Mouse (Mus musculus) cortical plate, adult 2 months (tissue): ENCODE data around the gene Gm49393.

Experiments used
- CTCF ChIP-seq: fragments of 200-500 bp; IDR thresholded peaks from 2 replicates; pipeline ENCODE4 v1.5.1; 2011; ENCODE audit warnings: mild to moderate bottlenecking, control low read depth, low read length; ENCODE audit not compliant: insufficient read depth; ENCODE audit errors: extremely low read depth
- POLR2A ChIP-seq: fragments of 200-500 bp; IDR thresholded peaks from 2 replicates; pipeline ENCODE4 v1.6.1; 2011; ENCODE audit warnings: mild to moderate bottlenecking, low read length, control low read depth; ENCODE audit not compliant: insufficient read depth; ENCODE audit errors: extremely low read depth

- TF ChIP-seq CTCF, result no peak
- TF ChIP-seq POLR2A, result no peak
These were observed 92.7 kb downstream of the Gm49393 start for GRCm38 (mm10) chr13:60842703-60843102.
